Mouse (Mus musculus) adrenal gland, adult 18-20 months (tissue): ENCODE results near the gene Elf1. TPM values are rescaled to one million over a fixed set of nuclear protein-coding genes. Genes with fewer than 3 reads are reported as not detected.

Source experiments
- DNase-seq, 2 experiments: peaks; one replicate each; pipeline ENCODE4 v3.0.0; 2021 to 2022; ENCODE audit warnings: low spot score in 2 of 2
- total RNA-seq, 2 experiments: library from RNA; stranded (reverse); gene quantifications; 1 replicate in 1 of 2; 2 replicates in 1 of 2; pipeline ENCODE4 v1.2.3; 2021

The Elf1 gene
- total RNA-seq, 2 experiments from 2014 or later: 19.2 to 23.1 TPM

- no peak for DNase-seq
These were observed 7.5 kb downstream of the Elf1 start for GRCm38 (mm10) chr14:79488531-79488930.

GRCm38 (mm10) chr14:79489150-79489549, 8.2 kb downstream of the Elf1 start:
- no peak for DNase-seq

- no peak for DNase-seq
These were observed 9.3 kb downstream of the Elf1 start for GRCm38 (mm10) chr14:79490246-79490645.

- no peak for DNase-seq
These were observed 13.4 kb downstream of the Elf1 start for GRCm38 (mm10) chr14:79494349-79494748.

GRCm38 (mm10) chr14:79499326-79499725, 18.3 kb downstream of the Elf1 start:
- DNase-seq: no peak

GRCm38 (mm10) chr14:79500756-79501155, 19.8 kb downstream of the Elf1 start:
- no peak for DNase-seq

- DNase-seq: no peak
These were observed 22.5 kb downstream of the Elf1 start for GRCm38 (mm10) chr14:79503371-79504075.

GRCm38 (mm10) chr14:79504246-79505006, 23.4 kb downstream of the Elf1 start:
- no peak for DNase-seq

- DNase-seq: no peak
These were observed 25.2 kb downstream of the Elf1 start for GRCm38 (mm10) chr14:79506207-79506606.

- DNase-seq: no peak
These were observed 26.9 kb downstream of the Elf1 start for GRCm38 (mm10) chr14:79507846-79508245.

GRCm38 (mm10) chr14:79508662-79509305, 27.8 kb downstream of the Elf1 start:
- no peak for DNase-seq

GRCm38 (mm10) chr14:79511521-79511920, 30.5 kb downstream of the Elf1 start:
- DNase-seq: no peak

- DNase-seq: no peak
These were observed 33.0 kb downstream of the Elf1 start for GRCm38 (mm10) chr14:79513951-79514350.

- no peak for DNase-seq
These were observed 34.1 kb downstream of the Elf1 start for GRCm38 (mm10) chr14:79515100-79515499.

GRCm38 (mm10) chr14:79515511-79516242, 34.7 kb downstream of the Elf1 start:
- no peak for DNase-seq

- DNase-seq: no peak
These were observed 35.2 kb downstream of the Elf1 start for GRCm38 (mm10) chr14:79516243-79516610.

- DNase-seq: no peak
These were observed 35.8 kb downstream of the Elf1 start for GRCm38 (mm10) chr14:79516751-79517150.

- DNase-seq: no peak
These were observed 36.3 kb downstream of the Elf1 start for GRCm38 (mm10) chr14:79517185-79517740.

- no peak for DNase-seq
These were observed 37.1 kb downstream of the Elf1 start for GRCm38 (mm10) chr14:79518123-79518522.

GRCm38 (mm10) chr14:79518761-79519662, 38.0 kb downstream of the Elf1 start:
- DNase-seq: no peak
